Mouse (Mus musculus): ENCODE measurements at regions not wholly inside any gene's neighbourhood (a gene's known extent, or its start where the extent isn't known, plus 50 kb on each side); places are given as distances from the start of the nearest gene placed in this dataset.

DNA sequence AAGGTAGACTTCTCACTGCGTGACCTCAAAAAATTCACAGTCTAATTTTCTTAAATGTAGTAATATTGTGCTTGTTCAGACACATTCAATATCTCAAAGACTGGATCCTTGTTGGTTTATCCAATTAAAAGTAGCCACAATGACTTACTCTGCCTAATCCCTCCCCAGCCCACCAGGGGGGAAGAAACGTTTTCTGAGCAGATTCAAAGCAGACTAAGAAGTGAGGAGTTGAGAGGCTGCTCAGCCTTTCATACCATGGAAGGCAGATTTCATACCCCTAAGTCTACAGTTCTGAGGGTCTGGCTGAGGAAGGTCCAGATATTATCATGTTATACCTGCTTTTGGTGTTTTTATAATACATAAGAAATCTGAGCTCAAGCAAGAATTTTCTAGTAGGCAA is 604.7 kb downstream of the Rps29 start:
- no peak for TF ChIP-seq CTCF (IDR thresholded peaks at IDR 0.05; ENCODE audit: insufficient read depth, low read depth, low read length)
- TF ChIP-seq POLR2A (IDR thresholded peaks at IDR 0.05; ENCODE audit: insufficient read depth, low read depth, low read length), result no peak
